Mouse (Mus musculus) stomach, embryonic 14.5 days (tissue): ENCODE data around the gene Ednrb. TPM values are rescaled to one million over a fixed set of nuclear protein-coding genes. Genes with fewer than 3 reads are reported as not detected.
"Not testable (repeated sequence)": the region's sequence is repeated elsewhere in the genome, so short reads cannot be mapped to it uniquely, and the experiment has no call there.

Source experiments
- ATAC-seq: fragments of 200-750 bp; cut with Nextera tagmentation; 2 replicates; pipeline ENCODE4 v1.8.0; 2017; ENCODE audit warnings: low read depth, moderate TSS enrichment; ENCODE audit not compliant: insufficient number of reproducible peaks, insufficient read depth, low FRiP score
- H3K27ac ChIP-seq: fragments of 300-500 bp; sonication (generic); 2 replicates; pipeline ENCODE4 v1.5.1; 2014; ENCODE audit warnings: mild to moderate bottlenecking, low read length, moderate library complexity, mixed read lengths
- H3K27me3 ChIP-seq: fragments of 300-500 bp; sonication (generic); 2 replicates; pipeline ENCODE4 v1.6.1; 2014; ENCODE audit warnings: low read length, control low read depth, mixed read lengths; ENCODE audit not compliant: control insufficient read depth, insufficient read depth
- H3K36me3 ChIP-seq: fragments of 300-500 bp; sonication (generic); 2 replicates; pipeline ENCODE4 v1.6.1; 2014; ENCODE audit warnings: mild to moderate bottlenecking, control low read depth, low read length, moderate library complexity, mixed read lengths; ENCODE audit not compliant: control insufficient read depth, insufficient read depth
- H3K4me1 ChIP-seq: fragments of 300-500 bp; sonication (generic); 2 replicates; pipeline ENCODE4 v1.6.1; 2014; ENCODE audit warnings: low read length, control low read depth, mixed read lengths; ENCODE audit not compliant: control insufficient read depth, insufficient read depth
- H3K4me2 ChIP-seq: fragments of 300-500 bp; sonication (generic); replicated peaks from 2 replicates; pipeline ENCODE4 v1.6.1; 2014; ENCODE audit warnings: low read depth, low read length, control low read depth
- H3K4me3 ChIP-seq: fragments of 300-500 bp; sonication (generic); 2 replicates; pipeline ENCODE4 v1.5.1; 2014; ENCODE audit warnings: low read depth, low read length, control low read depth
- H3K9ac ChIP-seq: fragments of 300-500 bp; sonication (generic); replicated peaks from 2 replicates; pipeline ENCODE4 v1.6.1; 2014; ENCODE audit warnings: low read depth, mild to moderate bottlenecking, control low read depth, low read length, moderate library complexity, mixed read lengths
- H3K9me3 ChIP-seq: fragments of 300-500 bp; sonication (generic); 2 replicates; pipeline ENCODE4 v1.6.1; 2016; ENCODE audit warnings: low read depth, low read length, control low read depth; ENCODE audit not compliant: control insufficient read depth
- WGBS: fragments of 180-500 bp; shearing (Covaris S2); extraction: QIAGEN DNeasy Blood & Tissue Kit; methylation state at CpG from one replicate; pipeline ENCODE4 v1.1.7; 2014; 5-methylcytosine and 5-hydroxymethylcytosine counted together
- polyA plus RNA-seq: library from polyadenylated mRNA; unstranded; fragments of >200 nt; fragmentation: Nextera tagmentation; extraction: Ambion mirVana; gene quantifications from 2 replicates; pipeline ENCODE4 v1.2.1, GENCODE M21; 2014

The Ednrb gene
- polyA plus RNA-seq, 1 experiment from 2014 or later, result 126 TPM

GRCm38 (mm10) chr14:103793409-103793808 is 50.8 kb downstream of the Ednrb start:
- no peak overlapping the region for H3K9ac ChIP-seq

GRCm38 (mm10) chr14:103792726-103793125 is 51.5 kb downstream of the Ednrb start:
- WGBS, result 50% methylated on average over 1 of the region's 1 CpGs
- Histone ChIP-seq H3K9ac (no peak overlapping the region), H3K4me2 (no peak overlapping the region), H3K36me3 (no peaks in the 10 kb centered on the region), H3K27me3 (no peaks in the 10 kb centered on the region), H3K27ac (no peak overlapping the region), H3K4me3 (no peak overlapping the region), H3K9me3 (no peaks in the 10 kb centered on the region), H3K4me1 (0 out of 2 replicates have a peak, but pooled peaks cover 3% of the 10 kb centered on the region)
- peak; percentile 49; the same call in 1 of the 2 replicates for ATAC-seq

More at GRCm38 (mm10) chr14:103793409-103793808, 50.8 kb downstream of the Ednrb start:
- ATAC-seq, result no peak
- no peaks in the 10 kb centered on the region for H3K36me3 ChIP-seq
- WGBS, result 74% methylated on average over 5 of the region's 5 CpGs
- no peak overlapping the region for H3K27ac ChIP-seq
- no peak overlapping the region for H3K4me2 ChIP-seq
- no peaks in the 10 kb centered on the region for H3K9me3 ChIP-seq
- no peak overlapping the region for H3K4me3 ChIP-seq
- no peaks in the 10 kb centered on the region for H3K27me3 ChIP-seq
- H3K4me1 ChIP-seq, result 0 out of 2 replicates have a peak, but pooled peaks cover 3% of the 10 kb centered on the region

- H3K27ac ChIP-seq, result no peak overlapping the region
- H3K27me3 ChIP-seq, result no peaks in the 10 kb centered on the region
- H3K4me3 ChIP-seq, result no peak overlapping the region
- H3K4me2 ChIP-seq, result no peak overlapping the region
- no peak for ATAC-seq
- 86% methylated on average over 2 of the region's 2 CpGs for WGBS
- H3K4me1 ChIP-seq, result no peaks in the 10 kb centered on the region
- H3K9me3 ChIP-seq, result no peaks in the 10 kb centered on the region
- H3K9ac ChIP-seq, result no peak overlapping the region
- no peaks in the 10 kb centered on the region for H3K36me3 ChIP-seq
Measured at GRCm38 (mm10) chr14:103787547-103787946, 56.7 kb downstream of the Ednrb start.

- no peaks in the 10 kb centered on the region for H3K9me3 ChIP-seq
- H3K27ac ChIP-seq, result peak overlapping the region; percentile 48; the same call in 1 of the 2 replicates
- 36% methylated on average over 9 of the region's 9 CpGs for WGBS
- H3K36me3 ChIP-seq, result no peaks in the 10 kb centered on the region
- peak; percentile 71; the same call in 1 of the 2 replicates for ATAC-seq
- H3K27me3 ChIP-seq, result no peaks in the 10 kb centered on the region
- no peaks in the 10 kb centered on the region for H3K4me1 ChIP-seq
- H3K9ac ChIP-seq, result no peak overlapping the region
- H3K4me3 ChIP-seq, result no peak overlapping the region
- H3K4me2 ChIP-seq, result no peak overlapping the region
Measured at GRCm38 (mm10) chr14:103785096-103785965, 58.9 kb downstream of the Ednrb start.

- H3K4me3 ChIP-seq, H3K9ac ChIP-seq, ATAC-seq, H3K9me3 ChIP-seq, H3K27me3 ChIP-seq, H3K27ac ChIP-seq, H3K4me2 ChIP-seq, H3K36me3 ChIP-seq: not testable (repeated sequence)
- WGBS, result 90% methylated on average over 6 of the region's 6 CpGs
- peaks cover 17% of the 10 kb centered on the region; the same call in 1 of the 2 replicates for H3K4me1 ChIP-seq
Measured at GRCm38 (mm10) chr14:103780336-103780735, 63.9 kb downstream of the Ednrb start.

- H3K9ac ChIP-seq, result no peak overlapping the region
- WGBS, result 56% methylated on average over 6 of the region's 6 CpGs
- H3K4me3 ChIP-seq, result no peak overlapping the region
- H3K4me2 ChIP-seq, result 0 out of 2 replicates have a peak overlapping the region, but pooled peaks have one; percentile 39
- H3K27ac ChIP-seq, result peak overlapping the region; percentile 81
- no peaks in the 10 kb centered on the region for H3K27me3 ChIP-seq
- no peak for ATAC-seq
- H3K9me3 ChIP-seq, result no peaks in the 10 kb centered on the region
- H3K36me3 ChIP-seq, result no peaks in the 10 kb centered on the region
- peaks cover 17% of the 10 kb centered on the region; the same call in 1 of the 2 replicates for H3K4me1 ChIP-seq
Measured at GRCm38 (mm10) chr14:103779276-103779675, 64.9 kb downstream of the Ednrb start.

GRCm38 (mm10) chr14:103778533-103779151 is 65.6 kb downstream of the Ednrb start:
- Histone ChIP-seq H3K9ac (no peak overlapping the region), H3K27me3 (no peaks in the 10 kb centered on the region), H3K27ac (peak overlapping the region; percentile 81), H3K4me3 (peak overlapping the region; percentile 3; the same call in 1 of the 2 replicates), H3K36me3 (no peaks in the 10 kb centered on the region), H3K9me3 (no peaks in the 10 kb centered on the region), H3K4me2 (peak overlapping the region; percentile 39), H3K4me1 (peaks cover 17% of the 10 kb centered on the region; the same call in 1 of the 2 replicates)
- 27% methylated on average over 13 of the region's 13 CpGs for WGBS
- ATAC-seq, result peak; percentile 66; the same call in 1 of the 2 replicates

- no peaks in the 10 kb centered on the region for H3K27me3 ChIP-seq
- H3K9me3 ChIP-seq, result no peaks in the 10 kb centered on the region
- H3K9ac ChIP-seq, result no peak overlapping the region
- H3K4me2 ChIP-seq, result peak overlapping the region; percentile 39
- WGBS, result 16% methylated on average over 12 of the region's 12 CpGs
- H3K4me3 ChIP-seq, result peak overlapping the region; percentile 3; the same call in 1 of the 2 replicates
- peak; percentile 21; the same call in 1 of the 2 replicates for ATAC-seq
- peaks cover 17% of the 10 kb centered on the region; the same call in 1 of the 2 replicates for H3K4me1 ChIP-seq
- peak overlapping the region; percentile 81 for H3K27ac ChIP-seq
- no peaks in the 10 kb centered on the region for H3K36me3 ChIP-seq
Measured at GRCm38 (mm10) chr14:103778009-103778431, 66.2 kb downstream of the Ednrb start.
